Mouse (Mus musculus) hindbrain, embryonic 14.5 days (tissue): ENCODE data around the gene 6430548M08Rik. TPM values are rescaled to one million over a fixed set of nuclear protein-coding genes. Genes with fewer than 3 reads are reported as not detected.
A peak's percentile ranks its signal among the peaks of the same experiment; 100 is the strongest.

Source experiments
- ATAC-seq: fragments of 200-750 bp; cut with Nextera tagmentation; 2 replicates; pipeline ENCODE4 v1.8.0; 2017; ENCODE audit warnings: moderate number of reproducible peaks, mild to moderate bottlenecking, moderate TSS enrichment, moderate library complexity; ENCODE audit not compliant: low FRiP score
- DNase-seq: peaks from one replicate; pipeline ENCODE4 v3.0.0-alpha.2; 2015; ENCODE audit warnings: low spot score
- H3K27ac ChIP-seq: fragments of 300-500 bp; sonication (generic); 2 replicates; pipeline ENCODE4 v1.5.1; 2014; ENCODE audit warnings: mild to moderate bottlenecking, moderate library complexity
- H3K27me3 ChIP-seq: fragments of 300-500 bp; sonication (generic); 2 replicates; pipeline ENCODE4 v1.6.1; 2014; ENCODE audit warnings: mild to moderate bottlenecking, low read length, mixed read lengths; ENCODE audit not compliant: control insufficient read depth, insufficient read depth
- H3K36me3 ChIP-seq: fragments of 300-500 bp; sonication (generic); replicated peaks from 2 replicates; pipeline ENCODE4 v1.6.1; 2014; ENCODE audit not compliant: control insufficient read depth, insufficient read depth
- H3K4me1 ChIP-seq: fragments of 300-500 bp; sonication (generic); replicated peaks from 2 replicates; pipeline ENCODE4 v1.6.1; 2014; ENCODE audit warnings: antibody characterized with exemption, low read length, mixed read lengths; ENCODE audit not compliant: control insufficient read depth, insufficient read depth
- H3K4me2 ChIP-seq: fragments of 300-500 bp; sonication (generic); replicated peaks from 2 replicates; pipeline ENCODE4 v1.6.1; 2014; ENCODE audit warnings: mild to moderate bottlenecking, moderate library complexity
- H3K4me3 ChIP-seq: fragments of 300-500 bp; sonication (generic); replicated peaks from 2 replicates; pipeline ENCODE4 v1.5.1; 2014; ENCODE audit warnings: mild to moderate bottlenecking, low read length
- H3K9ac ChIP-seq: fragments of 300-500 bp; sonication (generic); 2 replicates; pipeline ENCODE4 v1.6.1; 2014
- H3K9me3 ChIP-seq: fragments of 300-500 bp; sonication (generic); 2 replicates; pipeline ENCODE4 v1.6.1; 2016; ENCODE audit warnings: low read length; ENCODE audit not compliant: control insufficient read depth
- WGBS: fragments of 180-500 bp; shearing (Covaris S2); extraction: QIAGEN DNeasy Blood & Tissue Kit; methylation state at CpG from one replicate; pipeline ENCODE4 v1.1.7; 2014; 5-methylcytosine and 5-hydroxymethylcytosine counted together
- polyA plus RNA-seq: library from polyadenylated mRNA; unstranded; fragments of >200 nt; fragmentation: Nextera tagmentation; extraction: Ambion mirVana; gene quantifications from 2 replicates; pipeline ENCODE4 v1.2.1, GENCODE M21; 2014

Gene 6430548M08Rik
- 40.1 and 42.3 TPM in 2 replicates for polyA plus RNA-seq

GRCm38 (mm10) chr8:120113758-120114255, at the start of gene 6430548M08Rik:
TSS of gene 6430548M08Rik (plus strand) at chr8:120114152.
- under 1% methylated on average over 61 of the region's 61 CpGs for WGBS
- peak; percentile 97 for ATAC-seq
- Histone ChIP-seq H3K9me3 (no peaks in the 10 kb centered on the region), H3K4me1 (peaks cover 13% of the 10 kb centered on the region), H3K9ac (peak within 1 kb of the TSS; percentile 86), H3K4me3 (peak within 1 kb of the TSS; percentile 80), H3K4me2 (peak within 1 kb of the TSS; percentile 80), H3K27me3 (peaks cover 10% of the 10 kb centered on the region), H3K36me3 (no peaks in the 10 kb centered on the region), H3K27ac (peak within 1 kb of the TSS; percentile 90)
- peak; percentile 100 for DNase-seq

GRCm38 (mm10) chr8:120065611-120066010, 48.3 kb upstream of the 6430548M08Rik start:
- no peak overlapping the region for H3K4me2 ChIP-seq
- H3K27me3 ChIP-seq = no peaks in the 10 kb centered on the region
- no peak overlapping the region for H3K4me3 ChIP-seq
- no peak overlapping the region for H3K27ac ChIP-seq
- no peaks in the 10 kb centered on the region for H3K36me3 ChIP-seq
- H3K4me1 ChIP-seq = no peaks in the 10 kb centered on the region
- 90% methylated on average over 8 of the region's 8 CpGs for WGBS
- H3K9me3 ChIP-seq = no peaks in the 10 kb centered on the region
- DNase-seq (no peak), ATAC-seq (no peak)
- H3K9ac ChIP-seq = no peak overlapping the region

DNA sequence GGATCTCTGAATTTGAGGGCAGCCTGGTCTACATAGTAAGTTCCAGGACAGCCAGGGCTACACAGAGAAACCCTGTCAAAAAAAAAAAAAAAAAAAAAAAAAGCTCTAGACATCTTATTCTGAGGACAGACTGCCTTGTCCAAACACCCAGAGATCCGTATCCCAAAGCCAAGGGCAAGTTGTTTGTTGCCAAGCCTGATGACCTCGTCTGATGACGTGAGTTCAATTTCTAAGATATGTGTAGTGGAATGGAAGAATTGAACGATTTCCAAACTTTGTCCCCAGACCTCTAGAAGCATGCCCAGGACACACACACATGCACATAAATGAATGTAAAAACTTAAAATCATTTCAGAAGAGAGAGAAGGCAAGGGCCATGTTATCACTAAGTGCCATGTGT, 47.7 kb upstream of the 6430548M08Rik start:
- Histone ChIP-seq H3K27me3 (no peaks in the 10 kb centered on the region), H3K9me3 (no peaks in the 10 kb centered on the region), H3K27ac (no peak overlapping the region), H3K4me1 (no peaks in the 10 kb centered on the region), H3K4me3 (no peak overlapping the region), H3K4me2 (no peak overlapping the region), H3K9ac (no peak overlapping the region), H3K36me3 (no peaks in the 10 kb centered on the region)
- 88% methylated on average over 4 of the region's 4 CpGs for WGBS
- DNase-seq (no peak), ATAC-seq (no peak)

GRCm38 (mm10) chr8:120067936-120068668, 45.9 kb upstream of the 6430548M08Rik start:
- H3K36me3 ChIP-seq = no peaks in the 10 kb centered on the region
- H3K27ac ChIP-seq = no peak overlapping the region
- no peak overlapping the region for H3K4me3 ChIP-seq
- H3K4me1 ChIP-seq = no peaks in the 10 kb centered on the region
- DNase-seq = no peak
- H3K9me3 ChIP-seq = no peaks in the 10 kb centered on the region
- 65% methylated on average over 19 of the region's 19 CpGs for WGBS
- no peaks in the 10 kb centered on the region for H3K27me3 ChIP-seq
- H3K9ac ChIP-seq = no peak overlapping the region
- no peak overlapping the region for H3K4me2 ChIP-seq
- no peak for ATAC-seq

GRCm38 (mm10) chr8:120071684-120072083, 42.3 kb upstream of the 6430548M08Rik start:
- 0 out of 2 replicates have a peak, but pooled peaks have one; percentile 55 for ATAC-seq
- Histone ChIP-seq H3K4me1 (no peaks in the 10 kb centered on the region), H3K27me3 (no peaks in the 10 kb centered on the region), H3K4me3 (no peak overlapping the region), H3K36me3 (no peaks in the 10 kb centered on the region), H3K9ac (no peak overlapping the region), H3K9me3 (no peaks in the 10 kb centered on the region), H3K27ac (no peak overlapping the region), H3K4me2 (no peak overlapping the region)
- DNase-seq = peak; percentile 91
- 26% methylated on average over 4 of the region's 4 CpGs for WGBS

GRCm38 (mm10) chr8:120072259-120072658, 41.7 kb upstream of the 6430548M08Rik start:
- 60% methylated on average over 9 of the region's 9 CpGs for WGBS
- DNase-seq (no peak), ATAC-seq (no peak)
- H3K27me3 ChIP-seq = no peaks in the 10 kb centered on the region
- H3K4me1 ChIP-seq = no peaks in the 10 kb centered on the region
- no peak overlapping the region for H3K4me2 ChIP-seq
- H3K9me3 ChIP-seq = no peaks in the 10 kb centered on the region
- H3K27ac ChIP-seq = no peak overlapping the region
- H3K9ac ChIP-seq = no peak overlapping the region
- H3K4me3 ChIP-seq = no peak overlapping the region
- no peaks in the 10 kb centered on the region for H3K36me3 ChIP-seq

GRCm38 (mm10) chr8:120072827-120073226, 41.1 kb upstream of the 6430548M08Rik start:
- H3K4me3 ChIP-seq = no peak overlapping the region
- H3K4me1 ChIP-seq = no peaks in the 10 kb centered on the region
- no peak overlapping the region for H3K9ac ChIP-seq
- H3K27me3 ChIP-seq = no peaks in the 10 kb centered on the region
- ATAC-seq (no peak), DNase-seq (no peak)
- H3K27ac ChIP-seq = no peak overlapping the region
- WGBS = 83% methylated on average over 8 of the region's 8 CpGs
- no peaks in the 10 kb centered on the region for H3K36me3 ChIP-seq
- H3K9me3 ChIP-seq = no peaks in the 10 kb centered on the region
- no peak overlapping the region for H3K4me2 ChIP-seq

DNA sequence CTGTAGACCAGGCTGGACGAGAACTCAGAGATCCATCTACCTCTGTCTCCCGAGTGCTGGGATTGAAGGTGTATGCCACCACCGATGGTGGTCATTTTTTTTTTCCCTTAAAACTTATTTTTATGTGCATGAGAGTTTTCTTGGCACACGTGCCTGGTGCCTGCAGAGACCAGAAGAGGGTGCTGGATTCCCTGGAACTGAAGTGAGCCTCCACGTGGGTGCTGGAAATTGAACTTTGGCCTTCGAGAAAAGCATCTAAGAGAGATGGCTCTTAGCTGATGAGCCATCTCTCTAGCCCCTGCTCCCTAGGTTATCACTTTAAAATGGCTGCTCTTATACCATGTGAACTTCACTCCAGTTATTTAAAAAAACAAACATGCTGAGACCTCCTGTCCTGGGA, 39.4 kb upstream of the 6430548M08Rik start:
- WGBS = 78% methylated on average over 6 of the region's 6 CpGs
- H3K4me1 ChIP-seq = no peaks in the 10 kb centered on the region
- H3K9me3 ChIP-seq = no peaks in the 10 kb centered on the region
- H3K36me3 ChIP-seq = no peaks in the 10 kb centered on the region
- H3K27me3 ChIP-seq = no peaks in the 10 kb centered on the region
- no peak overlapping the region for H3K27ac ChIP-seq
- DNase-seq = no peak
- ATAC-seq = no peak
- no peak overlapping the region for H3K9ac ChIP-seq
- no peak overlapping the region for H3K4me2 ChIP-seq
- H3K4me3 ChIP-seq = no peak overlapping the region

DNA sequence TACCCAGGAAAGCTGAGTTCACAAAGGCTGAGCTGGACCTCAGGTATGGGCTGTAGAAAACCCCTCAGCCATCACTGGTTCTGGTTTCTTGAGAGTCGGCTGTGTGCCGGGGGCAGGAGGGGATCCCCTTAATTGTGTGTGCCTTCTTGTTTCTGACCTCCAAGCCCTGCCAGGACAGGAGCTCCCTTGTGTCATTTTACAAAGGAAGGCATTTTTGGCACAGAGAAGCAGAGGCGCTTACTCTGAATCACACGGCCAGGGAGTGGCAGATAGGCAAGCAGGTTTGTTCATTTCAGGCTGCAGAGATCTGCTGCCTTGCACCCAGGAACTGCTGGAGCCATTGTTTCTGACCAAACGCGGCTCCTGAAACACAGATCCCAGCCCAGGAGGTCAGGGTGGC, 38.6 kb upstream of the 6430548M08Rik start:
- no peak overlapping the region for H3K27ac ChIP-seq
- DNase-seq = no peak

More for the DNA sequence above, 38.6 kb upstream of the 6430548M08Rik start:
- ATAC-seq = no peak
- no peak overlapping the region for H3K9ac ChIP-seq
- no peaks in the 10 kb centered on the region for H3K9me3 ChIP-seq
- WGBS = 45% methylated on average over 6 of the region's 6 CpGs
- no peak overlapping the region for H3K4me3 ChIP-seq
- no peak overlapping the region for H3K4me2 ChIP-seq
- H3K36me3 ChIP-seq = 0 out of 2 replicates have a peak, but pooled peaks cover 3% of the 10 kb centered on the region
- no peaks in the 10 kb centered on the region for H3K4me1 ChIP-seq
- no peaks in the 10 kb centered on the region for H3K27me3 ChIP-seq
